Mouse (Mus musculus): ENCODE results near the gene Arl4a.

The Arl4a gene

DNA sequence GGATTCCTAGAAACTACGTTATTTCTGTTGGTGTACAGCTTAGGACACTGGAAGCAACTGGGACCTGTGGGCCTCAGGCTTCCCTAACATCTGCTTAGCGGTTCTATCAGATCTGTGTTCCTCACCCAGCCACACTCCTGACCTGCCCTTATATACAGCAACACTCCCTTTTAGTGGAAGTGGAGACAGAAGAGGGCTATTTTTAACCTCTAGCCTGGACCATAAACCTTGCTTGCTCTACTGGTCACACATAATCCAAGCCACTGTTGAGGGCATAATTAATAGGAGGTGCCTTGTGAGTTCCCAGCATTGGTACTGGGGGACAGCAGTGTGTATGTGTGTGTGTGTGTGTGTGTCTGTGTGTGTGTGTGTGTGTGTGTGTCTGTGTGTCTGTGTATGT lies 33.1 kb downstream of the Arl4a start:
- DNase-seq: no peak

DNA sequence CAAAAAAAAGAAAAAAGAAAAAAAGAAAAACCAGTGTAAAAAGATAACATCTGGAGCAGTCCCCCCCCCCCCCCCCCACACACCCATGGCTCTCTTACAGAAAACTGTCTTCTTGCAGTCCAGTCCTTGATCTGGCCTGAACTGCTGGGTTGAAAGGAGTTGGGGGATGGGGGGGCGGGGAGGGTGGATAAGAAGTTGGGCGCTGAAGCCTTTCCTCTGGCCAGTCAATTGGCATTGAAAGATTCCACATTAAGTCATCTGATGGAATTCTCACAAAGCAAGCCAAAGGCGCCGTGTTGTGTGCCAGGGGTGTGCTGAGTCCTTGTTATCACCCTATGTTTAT lies 39.0 kb downstream of the Arl4a start:
- DNase-seq: no peak

DNA sequence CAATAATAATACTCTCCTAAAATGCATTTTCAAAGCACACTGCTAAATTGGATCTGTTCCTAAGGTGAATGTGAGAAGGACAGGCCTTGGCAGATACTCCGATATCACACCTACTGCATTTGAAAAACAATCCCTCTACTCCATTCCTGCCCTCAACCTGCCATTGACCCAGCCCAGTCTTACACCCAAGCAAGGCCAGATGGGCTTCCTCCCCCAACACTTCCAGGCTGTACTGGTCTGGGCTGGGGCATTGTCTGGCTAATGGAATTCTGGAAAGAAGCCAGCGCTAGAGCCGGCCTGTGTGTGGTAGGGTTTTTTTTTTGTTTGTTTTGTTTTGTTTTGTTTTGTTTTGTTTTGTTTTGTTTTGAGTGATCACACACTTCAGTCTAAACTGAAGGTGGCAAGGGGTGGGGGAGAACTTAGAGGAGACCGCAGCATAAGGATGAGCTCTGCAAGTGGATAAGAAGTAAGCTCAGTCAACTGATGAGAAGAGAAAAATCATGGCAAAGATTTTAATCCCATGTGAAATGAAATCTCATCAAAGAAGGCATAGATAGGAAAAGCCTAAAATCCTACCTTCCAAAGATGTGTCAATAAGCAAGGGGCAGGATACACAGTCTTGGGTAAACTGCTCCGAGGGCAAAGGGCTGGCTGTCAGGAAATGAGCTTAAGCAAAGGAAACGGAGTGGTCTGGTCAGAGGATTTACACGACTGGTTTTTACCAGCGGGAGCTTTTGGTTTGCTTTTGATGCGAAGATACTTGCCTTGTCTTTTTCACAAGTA lies 39.6 kb downstream of the Arl4a start:
- peak; percentile 80 for DNase-seq

DNA sequence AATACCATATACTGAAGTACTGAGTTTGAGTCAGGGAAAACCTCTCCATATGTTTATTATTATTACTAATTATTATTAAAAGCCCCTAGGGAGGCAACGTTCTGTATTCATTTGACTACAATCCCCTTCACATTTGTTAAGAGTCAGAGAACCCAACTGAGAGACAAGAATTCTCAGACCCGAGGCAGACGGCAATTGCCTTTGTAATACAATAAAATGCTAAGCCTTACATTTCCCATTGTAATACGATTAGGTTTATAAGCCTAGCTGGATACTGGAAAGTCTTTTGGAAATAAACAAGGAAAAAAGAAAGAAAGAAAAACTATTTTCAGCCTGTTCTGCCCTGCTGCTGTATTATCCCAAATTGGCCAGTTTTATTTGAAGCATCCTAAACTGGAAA lies 40.2 kb downstream of the Arl4a start:
- DNase-seq: no peak

DNA sequence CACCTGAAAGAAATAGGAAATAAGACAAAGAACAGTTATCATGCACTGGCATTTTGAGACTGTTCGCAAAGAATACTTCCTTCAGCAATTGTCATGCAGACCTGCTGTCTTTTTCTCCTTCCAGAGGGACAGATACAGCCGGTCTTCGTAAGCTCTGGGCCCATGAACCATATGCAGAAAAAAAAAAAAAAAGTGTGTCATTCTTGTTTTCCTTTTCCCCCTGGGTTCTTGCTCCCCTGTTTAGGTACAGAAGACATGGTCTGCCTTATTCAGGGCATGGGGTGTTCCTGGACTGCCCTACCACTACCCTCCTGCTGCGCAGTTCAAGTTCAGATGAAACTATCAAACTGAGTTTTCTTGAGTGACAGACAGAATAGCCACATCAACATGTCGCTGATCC lies 41.8 kb downstream of the Arl4a start:
- no peak for DNase-seq

DNA sequence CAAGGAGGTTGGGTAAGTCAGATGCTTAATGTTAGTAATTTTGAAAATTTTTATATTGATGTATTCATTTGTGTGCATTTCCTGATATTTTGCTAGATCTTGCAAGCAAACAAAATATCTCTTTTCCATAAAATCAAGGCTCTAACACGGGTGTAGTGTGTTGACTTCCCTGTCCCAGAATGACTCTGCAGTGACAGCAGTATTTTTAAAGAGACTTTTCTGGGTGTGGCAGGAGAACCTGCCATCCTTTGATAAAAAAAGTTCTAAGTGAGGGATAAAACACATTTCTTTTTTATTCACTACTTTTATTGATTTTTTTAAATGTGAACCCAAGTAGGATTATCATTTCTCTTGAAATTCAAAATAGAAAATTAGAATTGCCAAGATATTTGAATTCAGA lies 42.2 kb downstream of the Arl4a start:
- no peak for DNase-seq

DNA sequence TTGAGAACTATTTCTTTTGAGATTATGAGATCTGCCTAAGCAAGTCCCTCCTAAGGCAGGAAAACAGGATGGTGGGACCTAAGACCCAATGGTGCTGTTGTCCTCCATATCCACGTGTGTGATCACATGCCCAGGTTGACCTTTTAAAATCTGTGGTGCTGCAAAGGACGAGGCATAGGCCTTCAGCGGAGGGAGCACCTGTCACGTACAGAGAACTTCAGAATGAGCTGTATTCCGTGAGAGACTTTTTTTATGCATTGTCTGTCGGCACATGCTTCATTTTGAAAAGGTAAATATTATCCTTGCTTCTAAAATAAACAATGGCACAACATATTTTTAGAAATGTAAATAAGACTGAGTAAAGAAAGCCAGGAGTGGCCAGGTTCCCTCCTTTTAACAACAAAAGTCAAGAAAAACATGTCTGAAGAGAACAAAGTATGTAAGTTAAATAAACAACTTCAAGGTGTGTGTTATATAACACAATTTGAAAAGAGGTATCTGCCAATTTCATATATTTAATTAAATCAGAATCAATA lies 45.0 kb downstream of the Arl4a start:
- DNase-seq: peak; percentile 13

DNA sequence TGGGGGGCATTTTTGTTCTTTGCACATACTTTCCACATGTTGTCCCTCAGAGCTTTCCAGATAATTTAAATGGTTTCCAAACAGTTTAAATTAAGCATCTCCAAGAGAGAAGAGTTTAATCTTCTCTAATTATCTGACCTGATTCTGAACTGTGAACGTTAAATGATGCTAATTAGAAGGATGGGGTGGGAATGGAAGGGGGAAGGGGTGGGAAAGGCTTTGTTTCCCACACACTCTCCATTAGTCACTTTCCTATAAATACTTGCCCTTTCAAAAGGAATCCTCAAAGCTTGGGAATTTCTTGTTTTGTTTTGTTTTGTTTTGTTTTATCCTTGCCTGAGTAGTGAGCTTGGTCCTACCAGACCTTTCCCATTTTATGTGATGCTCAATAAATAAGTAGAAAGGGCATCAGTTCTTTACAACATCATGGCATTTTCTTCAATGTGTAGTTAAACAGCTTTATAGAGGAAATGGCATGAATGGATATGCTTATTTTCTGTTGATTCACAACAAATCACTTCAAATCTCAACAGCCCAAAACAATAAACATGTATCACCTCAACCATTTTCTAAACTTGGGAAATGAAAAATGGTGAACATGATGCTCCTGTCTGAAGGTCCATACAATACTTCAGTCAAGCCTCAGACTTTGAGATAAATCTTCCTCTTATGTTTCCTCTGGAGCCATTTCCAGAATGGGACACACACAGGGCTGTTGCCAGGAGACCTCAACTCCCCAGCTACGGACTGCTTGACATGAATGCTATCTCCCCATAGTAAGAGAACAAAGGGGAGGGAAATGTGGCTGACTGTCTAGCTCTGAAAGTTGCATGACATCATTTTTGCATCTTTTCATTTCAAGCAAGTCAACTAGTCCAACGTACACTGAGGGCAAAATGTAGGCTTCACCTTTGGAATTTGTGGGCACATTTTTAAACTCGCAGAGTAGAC lies 46.7 kb downstream of the Arl4a start:
- no peak for DNase-seq

DNA sequence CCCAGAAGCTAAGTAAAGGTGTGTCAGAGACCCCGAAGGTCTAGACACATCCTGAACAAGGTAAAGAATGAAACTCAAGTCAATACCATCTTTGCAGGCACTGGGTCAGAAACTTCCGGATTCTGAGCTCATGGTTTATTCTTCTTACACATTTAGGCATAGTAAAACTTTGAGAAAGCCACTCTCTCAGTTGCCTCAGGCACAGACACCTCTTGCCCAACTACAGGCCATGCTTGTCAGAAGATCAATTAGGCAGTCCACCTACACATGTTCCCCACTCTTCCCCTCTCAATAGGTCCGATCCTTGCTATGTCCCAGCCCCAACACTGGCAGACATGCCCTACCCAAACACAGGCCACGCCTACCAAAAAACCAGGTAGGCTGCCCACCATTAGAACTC lies 48.7 kb downstream of the Arl4a start:
- DNase-seq: no peak

DNA sequence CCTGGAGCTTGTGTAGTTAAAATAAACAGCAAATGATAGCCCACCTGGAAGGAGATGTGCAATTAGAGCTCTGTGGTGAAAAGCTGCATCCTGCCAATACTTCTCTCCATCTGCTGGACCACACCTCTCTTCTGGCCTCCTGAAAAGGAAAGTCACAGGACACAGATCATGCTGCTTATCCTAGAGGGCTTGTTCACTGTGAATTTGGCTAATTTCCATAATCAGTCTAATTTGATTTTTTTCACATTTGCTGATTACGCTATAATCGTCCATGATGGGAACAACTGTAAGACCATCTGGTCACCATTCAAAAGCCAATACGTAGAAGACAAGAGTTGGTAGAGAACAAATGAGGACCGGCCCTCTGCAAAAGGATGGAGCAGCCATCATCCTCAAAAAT lies 50.6 kb downstream of the Arl4a start:
- no peak for DNase-seq

DNA sequence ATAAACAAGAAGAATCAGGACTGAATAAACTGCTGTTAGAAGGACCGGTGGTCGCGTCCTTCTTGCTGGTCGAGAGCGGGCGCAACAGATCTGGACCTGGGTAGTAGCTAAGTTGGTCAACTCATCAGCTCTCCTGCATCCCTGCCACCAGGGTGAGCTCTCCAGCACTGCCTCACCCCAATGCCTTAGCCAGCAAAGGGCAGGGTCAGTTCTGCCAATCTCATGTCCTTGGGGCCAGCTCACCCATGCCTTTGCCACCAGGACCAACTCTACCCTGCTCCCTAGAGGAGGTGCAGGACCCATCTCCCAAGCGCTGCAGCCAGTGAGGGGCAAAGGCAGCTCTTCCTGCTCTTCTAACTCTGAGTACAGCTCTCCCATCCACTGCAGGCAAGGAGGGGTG lies 52.2 kb downstream of the Arl4a start:
- DNase-seq: peak; percentile 8

DNA sequence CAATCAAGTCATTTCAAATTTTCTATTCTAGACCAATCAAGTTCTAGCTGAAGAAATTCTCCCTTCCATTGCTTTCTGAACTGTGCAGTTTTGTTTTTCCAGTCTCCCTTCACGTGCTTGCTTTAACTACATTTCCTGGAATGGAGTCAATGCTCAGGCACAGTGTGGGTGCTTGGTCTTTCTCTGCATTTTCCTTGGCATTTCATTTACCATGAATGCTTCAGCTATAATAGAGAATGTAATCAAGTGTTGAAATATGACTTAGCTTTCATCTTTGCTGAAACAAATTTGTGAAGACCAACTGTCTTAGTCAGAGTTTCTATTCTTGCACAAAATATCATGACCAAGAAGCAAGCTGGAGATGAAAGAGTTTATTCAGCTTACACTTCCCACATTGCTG lies 58.0 kb downstream of the Arl4a start:
- no peak for DNase-seq

DNA sequence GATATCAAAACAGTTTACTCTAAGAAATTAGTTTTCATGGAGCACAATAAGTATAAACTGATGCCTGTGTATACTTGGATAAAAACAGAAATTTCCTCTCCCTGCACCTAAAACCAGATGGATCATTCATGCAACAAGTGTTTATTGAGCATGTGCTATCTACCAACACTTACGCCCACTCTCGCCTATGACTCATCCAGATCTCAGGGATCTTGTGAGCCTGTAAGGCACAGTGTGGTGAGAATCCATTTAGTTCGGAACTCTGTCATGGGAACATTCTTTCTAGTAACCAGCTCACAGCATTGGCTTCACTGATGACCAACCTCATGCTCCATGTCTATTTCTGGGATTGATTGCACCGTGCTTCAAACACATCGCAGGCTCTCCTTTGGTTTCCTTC lies 58.8 kb downstream of the Arl4a start:
- DNase-seq: no peak

DNA sequence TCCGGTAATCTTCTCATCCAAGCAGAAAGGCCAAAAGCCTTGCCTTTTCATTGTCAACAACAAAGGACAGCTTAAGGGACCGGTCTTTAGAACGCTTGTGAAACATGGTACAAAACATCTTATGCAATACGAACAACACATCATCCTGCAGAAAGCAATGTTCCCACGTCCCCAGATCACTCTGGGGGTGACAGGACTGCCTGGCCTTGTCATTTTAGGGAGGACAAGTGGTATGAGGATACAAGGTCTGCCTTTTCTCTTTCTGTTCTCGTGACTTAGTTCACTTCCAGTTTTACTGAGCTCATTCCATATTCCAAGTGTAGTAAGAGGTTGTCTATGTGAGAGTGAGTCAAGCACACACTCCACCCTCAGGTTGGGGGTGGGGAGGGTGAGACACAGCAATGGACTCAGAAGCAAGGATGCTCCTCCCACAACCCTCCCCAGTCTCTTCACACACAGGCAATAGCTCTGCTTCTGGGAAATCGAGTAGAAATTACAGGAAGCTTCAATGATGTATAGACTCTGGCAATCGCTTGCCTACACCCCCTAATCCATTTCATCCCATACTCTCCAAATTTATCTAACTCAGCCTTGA lies 59.7 kb downstream of the Arl4a start:
- DNase-seq: no peak

DNA sequence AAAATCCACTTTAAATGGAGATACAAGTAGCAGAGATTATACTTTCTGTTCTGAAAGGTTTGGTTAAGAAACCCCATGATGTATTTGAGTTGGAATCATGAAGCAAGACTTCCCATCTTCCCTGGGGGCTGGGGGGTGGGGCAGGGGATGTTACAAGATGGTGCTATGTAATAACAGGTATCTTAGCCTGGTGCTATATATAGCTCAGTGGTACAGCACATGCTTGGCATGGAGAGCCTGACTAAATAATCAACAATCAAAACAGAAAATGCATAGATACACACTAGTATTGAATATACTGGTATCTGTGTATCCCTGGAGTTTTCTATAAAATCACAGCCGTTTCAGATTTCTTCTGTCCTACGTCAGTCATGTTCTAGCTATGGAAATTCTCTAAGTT lies 61.4 kb downstream of the Arl4a start:
- no peak for DNase-seq

DNA sequence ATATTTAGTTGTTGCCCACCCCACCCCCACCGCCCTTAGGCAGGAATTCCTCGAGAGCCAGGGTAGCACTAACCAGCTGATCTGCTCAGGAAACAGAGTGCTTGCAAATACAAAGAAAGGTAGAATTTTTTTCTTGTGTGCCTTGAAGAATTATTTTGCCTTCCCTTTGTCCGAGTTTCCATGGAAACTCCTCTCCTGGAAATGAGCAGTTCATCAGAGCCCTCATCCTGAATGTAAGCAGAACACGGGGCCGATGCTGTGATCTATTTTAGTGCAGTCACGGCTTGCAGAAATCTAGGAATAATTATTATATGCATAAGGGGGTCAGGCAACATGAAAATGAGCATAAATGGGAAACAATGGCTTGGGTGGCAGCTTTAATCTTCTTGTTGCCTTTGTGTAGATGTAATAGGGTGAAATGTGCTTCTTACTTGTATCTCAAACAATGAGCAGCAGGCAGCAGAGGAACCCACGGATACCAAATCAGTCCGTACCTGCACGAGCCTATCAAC lies 61.9 kb downstream of the Arl4a start:
- DNase-seq: no peak

DNA sequence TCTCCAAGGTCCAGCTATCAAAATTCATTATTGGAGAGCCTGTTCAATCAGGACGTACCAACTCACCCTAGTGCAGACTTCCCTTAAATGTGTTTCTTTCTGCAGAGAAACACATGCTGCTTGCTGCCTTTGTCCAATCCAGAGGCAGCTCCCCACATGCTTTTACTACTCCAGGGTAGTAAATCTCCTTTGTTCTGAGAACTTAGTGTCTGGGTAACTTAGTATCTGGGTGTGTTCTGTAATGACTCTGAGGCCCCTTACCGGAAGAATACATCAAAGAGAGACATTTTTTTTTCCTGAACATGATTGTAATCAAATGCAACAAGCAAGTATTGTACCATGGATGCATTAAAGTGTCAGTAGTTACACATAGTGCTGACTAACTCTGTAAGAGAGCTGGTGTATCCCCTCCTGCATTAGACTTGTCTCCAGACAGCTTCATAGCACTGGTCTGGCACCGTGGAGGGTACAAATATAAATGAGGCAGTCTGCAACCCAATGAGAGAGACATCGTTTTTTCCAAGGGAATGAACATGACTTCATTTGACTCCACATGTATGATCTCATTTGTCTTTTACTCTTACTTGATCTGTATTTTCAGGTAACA lies 62.7 kb downstream of the Arl4a start:
- DNase-seq: no peak

DNA sequence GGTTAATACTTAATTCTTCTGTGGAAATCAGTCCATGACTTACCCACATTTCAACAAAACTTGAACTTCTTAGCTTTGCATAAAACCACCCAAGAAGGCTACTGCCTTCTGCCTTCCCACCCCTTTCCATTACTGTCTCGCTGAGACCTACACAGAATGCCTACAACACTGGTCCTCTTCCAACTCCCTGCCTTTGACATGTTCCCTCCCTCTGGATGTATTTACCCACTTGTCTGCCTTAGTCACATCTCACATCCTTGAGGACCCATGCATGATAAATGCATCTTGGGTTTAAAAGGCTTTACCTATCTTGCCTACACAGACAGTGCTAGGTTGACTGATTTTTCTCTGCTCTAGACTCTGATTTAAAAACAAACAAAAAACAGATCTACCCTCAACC lies 63.6 kb downstream of the Arl4a start:
- no peak for DNase-seq

DNA sequence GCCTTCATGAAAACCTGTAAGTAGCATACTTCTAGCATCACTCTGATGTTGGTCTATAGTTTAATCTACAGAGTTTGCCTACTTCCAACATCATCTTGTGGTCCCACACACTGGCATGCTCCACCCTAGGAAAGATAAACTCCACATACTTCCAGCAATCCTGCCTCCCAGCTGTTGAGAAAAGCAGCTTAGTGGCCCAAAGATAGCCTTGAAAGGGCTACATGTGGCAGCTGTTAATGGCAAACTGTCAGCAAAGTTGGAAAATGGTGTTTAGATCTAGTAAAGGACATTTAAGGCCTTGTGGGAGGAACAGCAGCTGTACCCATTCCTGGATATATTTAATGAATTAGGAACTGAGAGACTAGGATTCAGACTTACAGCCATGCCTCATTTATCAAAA lies 68.3 kb downstream of the Arl4a start:
- DNase-seq: no peak

DNA sequence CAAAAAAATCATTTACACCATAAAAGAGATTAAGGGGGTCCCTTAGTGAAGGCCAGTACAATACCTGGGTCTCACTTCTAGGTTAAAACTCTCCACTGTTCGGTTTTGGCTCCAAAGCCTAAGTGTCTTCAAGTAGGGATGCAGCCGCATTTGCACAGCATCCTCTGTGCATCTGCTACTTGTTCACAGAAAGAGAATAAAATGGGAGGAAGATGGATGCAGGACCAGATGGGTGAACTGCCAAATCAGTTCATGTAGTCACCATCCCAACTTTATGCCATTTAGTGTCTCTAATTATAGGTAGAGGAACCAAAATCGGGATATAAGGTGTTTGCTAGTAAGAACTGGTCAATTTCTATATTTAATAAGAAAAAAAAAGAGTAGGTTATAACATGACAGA lies 69.7 kb downstream of the Arl4a start:
- DNase-seq: no peak

DNA sequence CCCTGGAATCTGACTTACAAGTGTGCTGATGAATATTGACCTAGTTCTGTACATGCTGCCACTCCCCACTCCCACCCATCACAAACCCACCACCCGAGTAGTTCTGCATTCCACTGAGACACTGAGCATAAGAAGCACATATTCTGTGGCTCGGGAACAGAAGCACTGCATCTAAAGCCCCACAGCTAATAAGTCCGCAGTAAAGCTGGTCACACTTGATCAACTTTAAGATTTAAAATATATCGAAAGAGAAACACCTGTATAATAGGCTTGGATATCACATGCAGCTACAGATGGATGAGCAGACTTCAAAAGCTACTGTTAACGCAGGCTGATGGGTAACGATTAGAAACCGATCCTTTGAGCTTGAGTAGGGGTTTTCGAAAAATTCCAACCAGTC lies 78.7 kb downstream of the Arl4a start:
- no peak for DNase-seq

DNA sequence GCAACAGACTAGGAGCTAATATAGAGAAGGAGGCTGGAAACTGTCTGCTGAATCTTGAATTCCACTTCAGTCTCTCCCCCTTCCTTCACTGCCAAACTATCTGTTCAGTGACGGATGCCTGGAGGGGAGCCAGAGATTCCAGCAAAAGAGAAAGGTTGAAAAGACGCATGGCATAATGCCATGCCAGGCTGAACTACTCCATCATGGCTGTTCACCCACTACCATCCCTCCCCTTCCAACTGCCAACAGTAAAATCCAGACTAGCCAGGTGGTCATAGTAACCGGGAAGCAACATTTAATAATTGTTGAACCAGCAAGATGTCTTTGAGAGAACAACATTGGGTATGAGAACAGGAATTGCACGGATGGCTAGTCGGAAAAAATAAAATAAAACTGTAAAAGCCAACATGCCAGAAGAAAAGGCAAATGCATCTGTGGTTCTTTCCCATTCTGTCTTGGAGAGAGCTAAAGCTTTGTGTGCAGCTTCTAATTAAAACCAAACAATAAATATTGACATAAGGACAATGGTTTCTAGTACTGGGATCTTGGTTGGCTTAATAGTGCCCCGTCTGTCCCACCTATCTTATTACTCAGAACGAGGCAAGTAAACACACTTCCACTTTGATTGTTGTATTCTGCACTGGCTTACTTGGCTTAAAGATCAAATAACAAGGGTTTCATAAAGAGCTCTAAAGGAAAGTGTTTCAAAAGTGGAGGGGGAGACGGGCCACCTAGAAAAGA lies 79.7 kb downstream of the Arl4a start:
- DNase-seq: peak; percentile 19
